Mouse (Mus musculus): ENCODE data around the gene Itga3.
A peak's percentile ranks its signal among the peaks of the same experiment; 100 is the strongest.

Itga3 gene

GRCm38 (mm10) chr11:95076536-95077111, at the start of gene Itga3:
Gene Itga3, minus strand, starts transcription at chr11:95076801.
- no peak for DNase-seq (ENCODE audit: low read depth)

DNA sequence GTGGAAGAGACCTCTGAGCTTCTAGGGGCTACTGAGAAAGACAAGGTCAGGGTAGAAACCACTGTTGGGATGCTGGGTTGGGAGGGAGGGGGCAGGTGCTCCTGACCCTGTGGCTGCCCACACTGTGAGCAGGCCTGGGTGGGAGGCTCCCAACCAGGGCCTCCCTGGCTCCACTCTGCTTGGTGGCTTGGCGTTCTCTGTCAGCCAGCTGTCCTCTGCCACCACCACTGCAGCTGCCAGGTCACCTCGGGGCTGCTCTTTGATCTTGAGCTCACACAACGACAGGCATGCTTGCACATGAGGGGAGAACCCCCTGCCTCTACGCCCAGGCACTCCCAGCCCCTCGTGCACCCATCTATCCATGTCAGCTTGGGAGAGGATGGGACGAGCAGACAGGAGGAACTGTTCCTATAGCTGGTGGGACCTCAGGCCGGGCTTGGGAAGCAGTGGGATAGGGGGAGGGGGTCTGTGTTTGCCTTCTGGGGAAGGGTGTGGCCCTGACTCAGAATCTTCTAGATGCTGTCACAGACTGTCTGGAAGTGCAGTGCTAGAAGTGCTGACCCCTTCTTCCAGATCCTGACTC, 48.9 kb upstream of the Itga3 start:
- DNase-seq (ENCODE audit: low read depth), result no peak

DNA sequence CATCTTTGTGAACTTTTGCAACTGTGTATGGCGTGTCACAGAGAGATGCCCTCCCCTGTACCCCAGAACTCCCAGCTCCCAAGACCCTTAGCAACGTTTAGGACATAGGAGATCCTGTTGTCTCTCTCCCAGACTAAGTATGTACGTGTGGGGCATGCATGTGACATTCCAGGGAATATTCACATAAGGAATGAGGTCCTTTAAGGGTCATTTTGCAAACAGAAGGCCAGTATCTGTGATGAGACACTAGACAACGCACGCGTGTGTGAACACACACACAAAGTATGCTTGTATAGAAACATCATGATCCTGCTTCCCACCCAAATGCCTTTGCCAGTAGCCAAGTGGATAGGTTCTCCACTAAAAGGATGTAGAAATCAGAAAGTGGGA, 45.5 kb upstream of the Itga3 start:
- DNase-seq (ENCODE audit: low read depth), result no peak

- no peak for DNase-seq (ENCODE audit: low read depth)
Observed at GRCm38 (mm10) chr11:95121161-95122099, 44.8 kb upstream of the Itga3 start.

- DNase-seq (ENCODE audit: low read depth), result no peak
Observed at GRCm38 (mm10) chr11:95120633-95121020, 44.0 kb upstream of the Itga3 start.

DNA sequence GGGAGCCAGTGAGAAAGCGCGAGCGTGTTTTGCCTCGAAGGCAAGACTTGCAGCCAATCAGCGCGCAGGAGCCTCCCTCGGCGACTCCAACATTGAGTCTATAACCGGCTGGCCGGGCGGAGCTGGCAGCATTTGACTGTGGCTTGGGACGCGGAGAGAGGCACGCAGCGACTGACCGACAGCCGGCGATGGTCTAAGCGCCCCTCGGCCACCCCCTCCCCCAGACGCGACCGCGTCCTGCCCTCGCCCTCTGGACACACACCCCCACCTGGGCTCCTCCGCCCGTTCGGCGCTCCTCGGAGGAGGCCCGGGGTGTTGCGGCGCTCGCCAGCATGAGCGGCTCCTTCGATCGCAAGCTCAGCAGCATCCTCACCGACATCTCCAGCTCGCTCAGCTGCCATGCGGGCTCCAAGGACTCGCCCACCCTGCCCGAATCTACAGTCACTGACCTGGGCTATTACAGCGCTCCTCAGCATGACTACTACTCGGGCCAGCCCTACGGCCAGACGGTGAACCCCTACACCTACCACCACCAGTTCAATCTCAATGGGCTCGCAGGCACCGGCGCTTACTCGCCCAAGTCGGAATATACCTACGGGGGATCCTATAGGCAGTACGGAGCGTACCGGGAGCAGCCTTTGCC, 43.5 kb upstream of the Itga3 start, which contains the start of gene Dlx3:
Dlx3 (plus strand) TSS at position 130 of the 643 bp plus-strand sequence.
- no peak for DNase-seq (ENCODE audit: low read depth)

DNA sequence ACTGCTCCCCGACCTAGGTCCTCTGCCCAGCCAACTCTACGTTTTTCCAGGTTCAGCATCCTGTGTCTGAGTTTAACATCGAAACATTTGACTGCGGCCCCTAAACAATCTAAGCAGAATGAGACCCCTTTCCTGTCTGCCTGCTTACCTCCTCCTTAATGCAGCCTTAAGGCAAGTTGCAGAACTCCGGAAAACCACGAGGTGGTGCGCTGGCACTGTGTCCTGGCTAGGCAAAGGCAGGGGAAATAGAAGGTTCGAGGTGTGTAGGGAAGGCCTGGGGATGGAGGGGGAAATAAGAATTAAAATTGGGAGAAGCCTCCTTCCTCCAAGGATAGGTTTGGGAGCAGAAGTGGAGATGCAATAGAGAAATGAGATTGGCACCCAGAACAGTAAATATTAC, 41.9 kb upstream of the Itga3 start:
- DNase-seq (ENCODE audit: low read depth), result peak; percentile 21

- DNase-seq (ENCODE audit: low read depth), result peak; percentile 50
Observed at GRCm38 (mm10) chr11:95117030-95117429, 40.4 kb upstream of the Itga3 start.

DNA sequence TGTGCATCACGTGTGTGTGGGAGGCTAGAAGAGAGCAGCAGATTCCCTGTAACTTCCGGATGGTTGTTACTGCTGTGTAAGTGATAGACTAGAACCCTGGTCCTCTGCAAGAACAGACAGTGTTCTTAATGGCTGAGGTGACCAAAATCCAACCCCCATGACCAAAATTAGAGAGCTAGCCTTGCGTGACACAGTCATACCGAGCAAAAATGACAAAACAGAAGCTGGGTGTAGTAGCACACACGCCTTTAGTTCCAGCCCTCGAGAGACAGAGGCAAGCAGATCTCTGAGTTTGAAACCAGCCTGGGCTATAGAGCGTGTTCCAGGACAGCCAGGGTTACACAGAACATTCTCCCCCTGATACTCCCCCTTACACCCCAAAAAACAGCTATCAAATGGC, 33.5 kb upstream of the Itga3 start:
- no peak for DNase-seq (ENCODE audit: low read depth)

- DNase-seq (ENCODE audit: low read depth), result no peak
Observed at GRCm38 (mm10) chr11:95109000-95109399, 32.4 kb upstream of the Itga3 start.

GRCm38 (mm10) chr11:95106440-95107236, 30.0 kb upstream of the Itga3 start:
- peak; percentile 34 for DNase-seq (ENCODE audit: low read depth)

DNA sequence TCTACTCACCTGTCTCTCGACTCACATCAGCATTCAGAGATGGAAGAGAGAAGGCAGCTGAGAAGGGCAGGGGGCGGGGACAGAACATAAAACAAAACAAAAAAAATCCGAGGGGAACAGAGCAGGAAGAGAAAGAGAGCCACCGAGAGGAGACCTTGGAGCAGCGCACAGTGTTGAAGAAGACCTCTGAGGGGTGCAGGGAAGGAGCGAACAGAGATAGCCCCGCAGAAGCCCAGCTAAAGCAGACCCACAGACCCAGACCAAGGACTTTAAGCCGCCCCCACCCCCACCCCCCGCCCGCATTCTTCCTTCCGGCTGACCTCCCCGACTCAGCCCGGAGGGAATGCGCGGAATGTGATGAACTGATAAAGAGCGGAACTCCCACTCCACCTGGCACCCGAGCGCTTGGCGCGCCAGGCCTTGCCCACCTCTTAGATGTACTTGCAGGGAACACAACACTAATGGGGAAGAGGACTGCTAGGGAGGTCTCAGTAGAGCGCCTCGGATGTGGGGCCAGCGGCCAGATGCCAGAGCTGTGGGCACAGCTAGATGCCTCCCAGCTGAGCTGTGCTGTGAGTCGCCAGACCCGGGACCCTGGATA, 28.8 kb upstream of the Itga3 start:
- no peak for DNase-seq (ENCODE audit: low read depth)

GRCm38 (mm10) chr11:95104266-95104665, 27.7 kb upstream of the Itga3 start:
- DNase-seq (ENCODE audit: low read depth), result no peak

DNA sequence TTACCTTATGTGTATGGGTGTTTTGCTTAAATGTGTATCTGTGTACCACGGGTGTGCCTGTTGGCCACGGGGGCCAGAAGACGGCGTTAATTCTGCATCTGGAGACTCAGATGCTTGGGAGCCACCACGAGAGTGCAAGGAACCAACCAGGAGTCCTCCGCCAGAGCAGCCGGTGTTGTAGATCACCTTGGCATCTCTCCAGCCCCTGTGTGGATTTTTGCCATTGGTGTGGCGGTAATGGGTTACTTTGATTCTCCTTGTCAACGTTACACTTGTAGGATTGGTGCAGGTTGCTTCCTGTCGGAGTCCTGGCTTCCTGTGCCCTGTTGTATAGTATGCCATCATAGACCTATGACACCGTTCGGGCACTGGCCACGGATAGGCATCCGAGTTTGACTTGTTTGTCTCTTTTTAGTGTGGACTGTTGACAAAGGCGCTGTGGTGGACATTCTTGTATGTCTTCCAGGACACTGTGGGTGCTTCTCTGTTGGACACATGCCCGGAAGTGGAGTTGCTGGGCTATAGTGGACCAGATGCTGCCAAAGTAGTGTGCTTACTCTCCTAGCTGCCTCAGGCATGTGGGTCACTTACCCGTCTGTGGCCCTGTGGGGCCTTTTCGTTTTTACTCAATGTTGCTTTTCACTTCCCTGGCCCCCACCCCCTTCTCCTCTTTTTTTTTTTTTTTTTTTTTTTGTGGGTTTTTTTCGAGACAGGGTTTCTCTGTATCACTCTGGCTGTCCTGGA, 25.7 kb upstream of the Itga3 start:
- DNase-seq (ENCODE audit: low read depth), result no peak

GRCm38 (mm10) chr11:95101071-95101788, 24.6 kb upstream of the Itga3 start:
- DNase-seq (ENCODE audit: low read depth), result no peak

- no peak for DNase-seq (ENCODE audit: low read depth)
Observed at GRCm38 (mm10) chr11:95100393-95100792, 23.8 kb upstream of the Itga3 start.

- no peak for DNase-seq (ENCODE audit: low read depth)
Observed at GRCm38 (mm10) chr11:95098346-95099095, 21.9 kb upstream of the Itga3 start.

DNA sequence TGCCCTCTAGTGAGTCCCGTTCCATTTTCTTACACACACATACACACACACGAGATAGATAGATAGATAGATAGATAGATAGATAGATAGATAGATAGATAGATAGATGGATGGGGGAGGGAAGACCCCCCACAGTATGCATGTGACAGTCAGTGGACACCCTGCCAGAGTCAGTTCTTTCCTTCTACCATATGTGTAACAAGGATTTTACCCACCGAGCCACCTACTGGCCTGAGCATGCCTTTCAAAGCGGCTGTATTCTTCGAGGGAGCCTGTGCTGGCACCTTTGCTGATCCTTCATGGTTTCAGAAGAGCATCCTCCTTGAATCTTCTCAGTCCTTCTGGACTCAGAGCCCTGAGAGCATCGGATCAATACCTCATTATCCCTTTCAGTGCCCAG, 21.3 kb upstream of the Itga3 start:
- DNase-seq (ENCODE audit: low read depth), result no peak
